Mouse (Mus musculus) spleen, adult 2 months (tissue): ENCODE data around the gene Rasgrf2.

ENCODE experiments used
- CTCF ChIP-seq: fragments of 200-500 bp; IDR thresholded peaks from 2 replicates; pipeline ENCODE4 v1.5.1; 2011; ENCODE audit warnings: mild to moderate bottlenecking, inconsistent platforms; ENCODE audit not compliant: insufficient read depth, insufficient read length, insufficient replicate concordance; ENCODE audit errors: extremely low read depth
- POLR2A ChIP-seq: fragments of 200-500 bp; IDR thresholded peaks from 2 replicates; pipeline ENCODE4 v1.6.1; 2011; ENCODE audit warnings: low read depth, low read length, inconsistent platforms

- TF ChIP-seq POLR2A: no peak
- no peak for TF ChIP-seq CTCF
These were observed 255.9 kb downstream of the Rasgrf2 start for GRCm38 (mm10) chr13:91875581-91875980.
